Mouse (Mus musculus) embryonic facial prominence, embryonic 13.5 days (tissue): ENCODE data around the gene Oasl1. TPM values are rescaled to one million over a fixed set of nuclear protein-coding genes. Genes with fewer than 3 reads are reported as not detected.

ENCODE experiments used
- polyA plus RNA-seq: library from polyadenylated mRNA; unstranded; fragments of >200 nt; fragmentation: Nextera tagmentation; extraction: Ambion mirVana; gene quantifications from 2 replicates; pipeline ENCODE4 v1.2.1, GENCODE M21; 2015

The Oasl1 gene
- polyA plus RNA-seq, 1 experiment from 2014 or later, result 0.48 TPM

Other genes with a start within 250 kb of the Oasl1 start
- 88.4 and 94.6 TPM in 2 replicates for gene Gltp, start 232.3 kb upstream of the Oasl1 start, polyA plus RNA-seq
- 19.6 and 19.8 TPM in 2 replicates for gene Tchp, start 215.5 kb upstream of the Oasl1 start, polyA plus RNA-seq
- gene Ankrd13a, start 148.6 kb upstream of the Oasl1 start, polyA plus RNA-seq, result 45.9 and 47.0 TPM in 2 replicates
- 49.6 and 49.8 TPM in 2 replicates for gene Git2, start 147.7 kb upstream of the Oasl1 start, polyA plus RNA-seq
- 103 TPM in 2 replicates for gene 1500011B03Rik, start 99.8 kb upstream of the Oasl1 start, polyA plus RNA-seq
- 0.45 TPM in 1 of 2 replicates, not detected in the other for gene 4930519G04Rik, start 69.6 kb upstream of the Oasl1 start, polyA plus RNA-seq
- 0.51 and 0.56 TPM in 2 replicates for gene Gm9936, start 64.6 kb upstream of the Oasl1 start, polyA plus RNA-seq
- 3.0 and 4.0 TPM in 2 replicates for gene Oasl2, start 26.3 kb upstream of the Oasl1 start, polyA plus RNA-seq
- gene 2210016L21Rik, start 18.9 kb downstream of the Oasl1 start, polyA plus RNA-seq, result 69.2 and 72.6 TPM in 2 replicates
- gene Hnf1a, start 47.9 kb downstream of the Oasl1 start, polyA plus RNA-seq, result 0.26 TPM in 1 of 2 replicates, not detected in the other
- 18.2 and 18.6 TPM in 2 replicates for gene Sppl3, start 87.9 kb downstream of the Oasl1 start, polyA plus RNA-seq
- gene Gm10401, start 175.1 kb downstream of the Oasl1 start, polyA plus RNA-seq, result 44.5 TPM in 2 replicates
- 48.2 and 52.5 TPM in 2 replicates for gene Acads, start 196.1 kb downstream of the Oasl1 start, polyA plus RNA-seq
- gene Unc119b, start 211.7 kb downstream of the Oasl1 start, polyA plus RNA-seq, result 43.5 and 44.4 TPM in 2 replicates
- 73.4 and 79.0 TPM in 2 replicates for gene Mlec, start 234.9 kb downstream of the Oasl1 start, polyA plus RNA-seq